Mouse (Mus musculus): Measurements from ENCODE around the gene Cyp26b1. TPM values are rescaled to one million over a fixed set of nuclear protein-coding genes. Genes with fewer than 3 reads are reported as not detected.

The Cyp26b1 gene
- total RNA-seq, 4 experiments from 2014 or later, result 1.2 to 11.2 (median 6.3) TPM

GRCm38 (mm10) chr6:84565245-84565644, 28.5 kb downstream of the Cyp26b1 start:
- no peak for DNase-seq (ENCODE audit: low spot score in 2 of 2)

GRCm38 (mm10) chr6:84562948-84563347, 30.8 kb downstream of the Cyp26b1 start:
- no peak for DNase-seq (ENCODE audit: low spot score in 2 of 2)

GRCm38 (mm10) chr6:84561171-84561570, 32.5 kb downstream of the Cyp26b1 start:
- no peak for DNase-seq (ENCODE audit: low spot score in 2 of 2)

GRCm38 (mm10) chr6:84549852-84550437, 43.8 kb downstream of the Cyp26b1 start:
- no peak for DNase-seq (ENCODE audit: low spot score in 2 of 2)

GRCm38 (mm10) chr6:84545428-84545827, 48.3 kb downstream of the Cyp26b1 start:
- no peak for DNase-seq (ENCODE audit: low spot score in 2 of 2)

GRCm38 (mm10) chr6:84544359-84544758, 49.3 kb downstream of the Cyp26b1 start:
- DNase-seq (ENCODE audit: low spot score in 2 of 2), result no peak

- DNase-seq (ENCODE audit: low spot score in 2 of 2), result no peak
Measured at GRCm38 (mm10) chr6:84543516-84543915, 50.2 kb downstream of the Cyp26b1 start.

- DNase-seq (ENCODE audit: low spot score in 2 of 2), result no peak
Measured at GRCm38 (mm10) chr6:84539924-84540323, 53.8 kb downstream of the Cyp26b1 start.

- no peak for DNase-seq (ENCODE audit: low spot score in 2 of 2)
Measured at GRCm38 (mm10) chr6:84538681-84539080, 55.0 kb downstream of the Cyp26b1 start.

GRCm38 (mm10) chr6:84537611-84538197, 56.0 kb downstream of the Cyp26b1 start:
- no peak for DNase-seq (ENCODE audit: low spot score in 2 of 2)

GRCm38 (mm10) chr6:84534944-84535343, 58.8 kb downstream of the Cyp26b1 start:
- no peak for DNase-seq (ENCODE audit: low spot score in 2 of 2)

- DNase-seq (ENCODE audit: low spot score in 2 of 2), result no peak
Measured at GRCm38 (mm10) chr6:84529912-84530311, 63.8 kb downstream of the Cyp26b1 start.

GRCm38 (mm10) chr6:84524901-84525601, 68.7 kb downstream of the Cyp26b1 start:
- no peak for DNase-seq (ENCODE audit: low spot score in 2 of 2)
